Mouse (Mus musculus) erythroblast, embryonic 14.5 days (primary cell): ENCODE measurements around the gene Tnrc6c.

ENCODE experiments used
- GATA1 ChIP-seq: IDR thresholded peaks from 2 replicates; pipeline ENCODE4 v1.6.1; 2012; ENCODE audit warnings: low read length, inconsistent platforms, mixed read lengths
- TAL1 ChIP-seq: IDR thresholded peaks from 3 replicates; pipeline ENCODE4 v1.6.1; 2012; ENCODE audit warnings: low read length, inconsistent platforms, mixed read lengths

GRCm38 (mm10) chr11:117706267-117706666, 52.2 kb downstream of the Tnrc6c start:
- TF ChIP-seq GATA1 (no peak), TAL1 (no peak)
